Mouse (Mus musculus) urinary bladder, postnatal 25 days (tissue): ENCODE measurements around the gene Gm20458.

Experiments used
- DNase-seq: peaks from one replicate; pipeline ENCODE4 v3.0.0; 2022; ENCODE audit warnings: low spot score

Gm20458 gene

DNA sequence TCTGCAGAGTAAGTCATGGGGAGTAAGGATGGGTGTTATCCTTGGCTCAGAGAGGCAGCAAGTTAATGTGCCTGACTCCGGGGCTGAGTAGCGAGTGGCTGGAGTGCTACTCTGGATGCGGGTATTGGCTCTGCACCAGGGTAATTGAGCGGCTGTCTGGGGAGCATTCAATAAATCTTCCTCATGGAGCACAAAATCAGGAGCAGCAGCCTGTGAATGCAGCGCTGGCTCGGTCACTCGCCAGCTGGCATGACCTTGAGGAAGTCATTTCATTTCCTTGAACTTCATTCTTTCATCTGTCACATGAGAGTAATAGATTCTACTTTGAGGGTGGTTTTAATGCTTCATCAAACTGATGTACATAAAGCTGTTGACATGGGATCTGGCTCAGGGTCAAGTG lies 39.7 kb downstream of the Gm20458 start:
- DNase-seq, result no peak

DNA sequence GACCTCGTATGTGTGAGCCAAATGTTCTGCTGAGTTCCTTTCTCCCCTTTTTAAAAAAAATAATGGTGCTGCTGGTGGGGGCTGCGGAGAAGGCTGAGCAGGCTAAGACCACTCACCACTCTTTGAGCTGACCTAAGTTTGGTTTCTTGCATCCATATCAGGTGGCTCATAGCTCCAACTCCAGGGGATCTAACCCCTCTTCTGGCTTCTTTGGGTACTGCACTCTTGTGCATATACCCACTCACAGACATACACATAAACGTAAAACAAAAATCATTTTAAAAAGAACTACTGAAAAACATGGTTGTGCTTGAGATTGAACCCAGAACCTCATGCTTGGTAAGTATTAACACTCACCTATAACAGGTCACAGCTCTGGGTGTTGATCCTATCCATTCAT lies 44.2 kb downstream of the Gm20458 start:
- DNase-seq, result no peak

DNA sequence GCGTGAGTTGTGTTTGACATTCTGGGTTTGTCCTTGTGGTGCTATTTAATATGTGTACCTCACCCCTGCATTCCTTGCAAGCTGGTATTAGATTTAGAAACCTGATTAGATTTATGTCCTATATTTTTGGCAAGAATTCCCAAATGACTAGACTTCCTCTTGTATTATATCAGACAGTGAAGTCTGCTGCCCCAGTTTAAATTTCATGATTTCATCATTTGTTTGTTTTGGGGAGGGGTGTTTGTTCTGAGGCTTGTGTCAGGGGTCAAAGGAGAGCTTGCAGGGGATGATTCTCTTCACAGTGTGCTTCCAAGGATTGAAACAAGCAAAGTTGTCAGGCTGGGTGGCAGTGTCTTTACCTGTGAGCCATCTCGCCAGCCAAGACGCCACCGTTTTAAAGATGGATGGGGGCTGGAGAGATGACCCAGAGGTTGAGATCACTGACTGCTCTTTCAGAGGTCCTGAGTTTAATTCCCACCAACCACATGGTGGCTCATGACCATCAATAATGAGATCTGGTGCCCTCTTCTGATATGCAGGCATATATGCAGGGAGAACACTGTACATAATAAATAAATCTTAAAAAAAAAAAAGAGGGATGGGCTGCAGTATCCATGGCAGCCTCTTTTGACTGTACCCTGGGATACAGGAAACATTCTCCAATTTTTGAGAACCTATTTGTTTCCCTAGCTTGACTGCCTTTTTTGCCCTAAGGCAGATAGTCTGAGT lies 45.0 kb downstream of the Gm20458 start:
- DNase-seq, result no peak

DNA sequence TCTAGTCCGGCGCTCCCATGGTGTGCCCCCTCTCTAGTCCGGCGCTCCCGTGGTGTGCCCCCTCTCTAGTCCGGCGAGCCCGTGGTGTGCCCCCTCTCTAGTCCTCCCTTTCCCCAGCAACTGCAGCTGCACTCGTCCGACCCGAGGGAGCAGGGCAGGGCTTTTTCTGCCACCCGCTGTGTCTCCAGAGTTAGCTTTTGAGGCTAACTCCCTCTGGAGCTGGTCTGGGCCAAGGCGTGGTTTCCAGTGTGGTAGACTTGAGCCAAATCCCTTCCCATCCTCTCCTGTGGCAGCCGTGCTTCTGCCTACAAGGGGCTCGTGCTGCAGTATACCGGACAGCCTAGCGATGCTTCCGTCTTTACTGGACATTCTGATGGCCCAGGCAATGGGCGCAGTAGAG lies 47.0 kb downstream of the Gm20458 start:
- no peak for DNase-seq

DNA sequence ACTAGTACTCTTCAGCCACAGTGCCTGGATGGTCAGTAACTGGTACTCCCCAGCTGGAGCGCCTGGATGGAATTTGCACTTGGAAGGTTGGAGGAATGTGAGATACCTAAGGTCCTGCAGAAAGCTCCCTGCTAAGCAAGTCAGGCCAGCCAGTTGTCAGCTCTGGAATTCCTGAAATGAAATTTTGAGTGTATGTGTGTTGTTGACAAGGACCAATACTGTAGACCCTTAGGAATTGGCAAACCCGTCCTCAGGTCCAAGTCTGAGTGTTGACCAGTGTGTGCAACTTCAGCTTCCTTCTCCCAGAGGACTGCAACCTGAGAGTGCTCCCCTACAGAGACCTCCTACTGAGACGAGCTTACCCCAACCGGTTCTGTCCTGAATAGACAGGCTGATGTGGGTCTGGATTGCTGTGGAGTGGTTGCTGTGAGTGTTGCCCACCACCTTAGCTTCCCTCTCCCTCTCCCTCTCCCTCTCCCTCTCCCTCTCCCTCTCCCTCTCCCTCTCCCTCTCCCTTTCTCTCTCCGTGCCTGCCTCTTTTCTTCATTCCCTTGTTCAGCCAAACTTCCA lies 49.9 kb downstream of the Gm20458 start:
- no peak for DNase-seq

DNA sequence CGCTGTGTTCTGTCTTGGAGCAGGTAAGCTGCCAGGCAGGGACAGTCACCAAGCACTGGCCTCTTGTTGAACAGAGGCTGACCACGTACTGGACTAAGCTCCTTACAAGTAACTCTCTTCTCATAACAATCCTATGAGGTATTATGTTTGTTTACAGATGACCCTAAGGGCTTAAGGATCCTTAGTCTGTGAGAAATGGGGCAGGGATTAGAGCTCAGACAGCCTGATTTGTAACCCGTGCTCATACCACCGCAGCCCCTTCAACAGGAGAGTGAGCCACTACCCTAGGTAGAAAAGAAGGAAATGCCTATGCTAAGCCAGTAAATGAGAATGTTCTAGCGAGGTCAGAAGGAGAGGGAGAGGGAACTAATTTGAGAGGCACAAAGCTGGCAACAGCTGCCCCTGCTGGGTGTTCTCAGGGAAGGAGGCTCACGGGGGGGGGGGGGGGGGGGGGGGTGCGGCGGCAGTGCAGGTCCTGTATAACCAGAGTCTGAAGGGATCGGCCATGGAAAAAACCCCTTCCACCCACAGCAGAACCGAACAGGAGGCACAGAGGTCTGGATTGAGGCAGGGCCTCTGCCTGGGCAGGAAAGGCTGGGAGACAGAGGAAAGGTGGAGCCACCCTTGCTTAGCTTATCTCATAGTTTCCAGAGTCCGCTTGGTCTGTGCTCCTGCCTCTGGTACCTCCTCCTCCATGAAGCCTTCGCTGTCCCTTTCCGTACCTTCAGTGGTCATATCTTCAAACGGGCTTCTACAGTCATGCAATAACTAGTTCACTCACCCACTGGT lies 51.5 kb downstream of the Gm20458 start:
- DNase-seq, result no peak

DNA sequence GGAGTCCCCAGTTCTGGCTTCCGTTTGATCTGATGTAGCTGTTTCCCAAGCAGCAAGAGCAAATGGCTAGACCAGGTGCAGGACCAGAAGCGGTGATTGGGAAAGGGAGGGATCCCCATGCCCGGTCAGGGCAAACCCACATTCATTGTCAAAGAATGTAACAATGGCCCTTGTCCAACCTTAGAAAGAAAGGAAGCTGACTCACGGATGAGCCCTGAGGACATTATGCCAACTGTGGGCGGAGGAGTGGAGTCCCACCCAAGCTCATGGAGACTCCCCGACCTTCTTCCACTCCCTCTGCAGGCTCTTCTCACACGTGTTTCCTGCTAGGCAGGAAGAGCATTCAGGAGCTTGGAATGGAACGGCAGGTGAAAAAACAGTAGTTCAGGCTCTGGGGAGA lies 52.6 kb downstream of the Gm20458 start:
- peak; percentile 36 for DNase-seq

DNA sequence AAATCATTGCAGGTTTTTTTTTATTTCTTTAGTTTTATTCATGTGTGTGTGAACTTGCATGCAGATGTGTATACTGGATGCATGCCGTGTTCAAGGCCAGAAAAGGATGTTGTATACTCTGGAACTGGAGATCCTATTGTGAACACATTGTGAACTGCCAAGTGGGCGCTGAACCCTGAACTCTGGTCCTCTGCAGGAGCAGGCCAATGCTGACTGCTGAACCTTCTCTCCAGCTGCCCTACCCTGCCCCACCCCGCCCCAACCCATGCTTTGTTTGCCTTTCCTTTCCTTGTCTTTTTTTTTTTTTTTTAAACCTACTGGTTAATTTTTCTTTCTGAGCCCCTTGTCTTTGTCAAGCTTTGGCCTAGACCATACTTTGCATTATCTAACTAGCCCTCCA lies 54.1 kb downstream of the Gm20458 start:
- no peak for DNase-seq

DNA sequence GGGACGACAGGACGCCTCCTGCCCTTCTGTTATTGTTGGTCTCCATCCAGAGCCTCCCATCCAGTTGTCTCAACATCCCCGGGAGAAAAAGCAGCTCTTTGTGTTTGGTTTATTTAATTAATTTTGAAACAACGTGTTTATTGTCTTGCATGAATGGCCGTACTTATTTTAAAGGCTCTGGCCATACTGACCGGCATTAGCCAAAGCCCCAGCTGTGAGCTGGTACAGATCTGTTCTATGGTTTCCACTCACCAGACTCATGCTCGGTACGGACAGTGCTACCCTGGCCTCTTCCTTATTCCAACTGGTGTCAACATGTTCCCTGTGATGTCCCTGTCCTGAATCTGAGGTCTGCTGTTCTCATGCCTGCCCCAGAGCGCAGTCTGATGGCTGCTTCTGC lies 55.1 kb downstream of the Gm20458 start:
- DNase-seq, result no peak

DNA sequence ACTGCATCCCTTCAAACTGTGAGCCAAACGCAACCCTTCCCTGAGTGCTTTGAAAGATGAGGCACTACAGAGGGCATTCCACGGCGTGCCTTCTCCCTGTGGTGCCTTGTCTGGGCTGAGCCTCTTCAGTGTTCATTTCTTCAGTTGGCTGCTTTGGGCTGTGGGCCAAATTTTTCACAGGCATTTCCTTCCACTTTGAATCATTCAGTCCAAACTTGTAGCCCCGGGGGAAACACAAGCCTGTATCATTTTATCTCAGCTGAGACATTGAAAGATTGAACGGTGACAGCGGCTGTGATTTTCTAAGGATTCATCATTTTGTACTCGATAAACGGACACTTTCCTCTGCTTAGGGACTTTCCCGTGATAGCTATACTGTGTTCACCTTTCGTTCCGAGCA lies 55.8 kb downstream of the Gm20458 start:
- DNase-seq, result no peak

DNA sequence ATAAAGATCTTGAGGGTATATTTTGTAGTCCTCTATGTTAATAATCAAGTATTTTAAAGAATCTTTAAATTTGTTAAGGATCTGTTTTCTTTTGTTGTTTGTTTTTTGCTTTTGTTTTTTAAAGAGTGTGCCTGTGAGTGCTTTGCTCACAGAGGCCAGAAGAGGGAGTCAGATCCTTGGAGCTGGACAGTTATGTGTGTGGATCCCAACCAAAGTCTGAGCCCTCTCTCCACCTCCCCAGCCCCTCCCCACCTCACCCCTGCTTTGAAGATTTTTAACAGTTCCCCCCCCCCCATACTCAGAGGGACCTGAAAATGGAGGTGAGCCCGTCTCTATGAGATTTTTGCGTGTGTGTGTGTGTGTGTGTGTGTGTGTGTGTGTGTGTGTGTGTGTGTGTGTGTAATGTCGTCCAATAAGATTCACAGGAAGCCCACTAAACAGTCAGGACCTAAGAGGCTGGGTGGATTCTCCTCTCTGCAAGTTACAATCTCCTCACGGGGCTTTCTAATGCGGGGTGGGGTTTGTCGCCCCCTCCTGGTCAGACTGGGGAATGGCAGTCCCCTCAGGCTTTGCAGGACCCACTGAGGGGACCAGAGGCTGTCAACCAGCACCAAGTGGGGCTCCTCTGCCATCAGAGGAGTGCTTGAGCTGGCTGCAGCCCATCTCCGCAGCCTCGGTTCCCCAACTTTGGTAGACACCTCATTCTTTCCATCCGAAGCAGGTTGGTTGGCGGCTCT lies 56.9 kb downstream of the Gm20458 start:
- peak; percentile 66 for DNase-seq

DNA sequence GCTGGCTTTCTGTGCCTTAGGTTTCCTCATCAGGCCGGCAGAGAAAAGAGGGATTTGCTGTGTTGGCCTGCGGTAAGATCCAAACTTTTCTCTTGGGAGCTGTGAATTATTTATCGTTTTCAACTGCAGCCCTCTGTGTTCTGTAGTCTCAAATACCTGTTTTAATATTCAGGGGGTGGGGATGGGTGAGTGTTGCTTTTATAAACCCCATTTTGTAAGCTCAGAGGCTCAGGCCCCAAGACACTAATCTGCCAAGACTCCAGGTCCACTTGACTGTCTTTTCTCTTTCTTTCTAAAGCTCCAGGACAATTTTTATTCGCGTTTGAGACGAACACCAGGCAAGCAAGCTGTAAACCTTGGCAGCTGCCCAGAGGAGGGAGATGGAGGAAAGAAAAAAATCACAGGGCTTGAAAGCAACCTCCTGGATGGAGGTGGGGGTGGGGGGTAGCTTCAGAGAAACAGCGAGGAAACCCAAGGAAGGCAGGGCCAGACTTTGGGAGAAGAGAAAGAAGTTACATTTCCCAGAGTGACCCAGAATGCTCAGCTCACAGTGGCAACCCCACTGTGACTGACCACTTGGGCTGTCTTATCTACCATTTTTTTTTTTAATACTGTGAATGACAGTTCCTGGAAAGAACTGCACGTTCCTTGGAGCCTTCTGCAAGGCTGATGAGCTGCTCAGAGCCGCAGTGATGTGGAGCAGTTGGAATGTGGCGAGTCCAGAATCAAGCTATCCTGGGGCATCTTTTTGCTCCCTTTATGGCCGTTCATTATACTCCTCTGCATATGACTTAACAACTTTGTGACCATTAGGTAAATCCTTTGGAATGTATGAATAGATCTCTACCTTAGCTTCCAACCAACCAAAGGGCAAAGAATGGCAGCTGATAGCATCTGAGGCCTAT lies 57.8 kb downstream of the Gm20458 start:
- no peak for DNase-seq

DNA sequence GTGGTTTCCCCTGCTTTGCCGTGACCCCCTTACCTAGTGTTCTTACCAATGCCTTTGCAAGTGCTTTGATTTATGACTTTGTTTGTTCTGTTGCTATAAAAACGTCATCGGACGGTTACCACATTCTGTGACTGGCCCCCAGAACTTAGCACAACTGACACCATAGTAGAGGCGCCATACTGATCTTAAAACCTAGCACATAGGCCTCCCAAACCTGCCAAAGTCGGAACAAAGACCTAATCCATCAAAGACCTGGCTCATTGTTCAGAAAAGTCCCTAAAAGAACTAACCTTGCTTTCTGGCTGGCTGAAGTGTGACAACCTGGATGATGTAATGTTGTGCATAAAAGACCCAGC lies 58.4 kb downstream of the Gm20458 start:
- no peak for DNase-seq

DNA sequence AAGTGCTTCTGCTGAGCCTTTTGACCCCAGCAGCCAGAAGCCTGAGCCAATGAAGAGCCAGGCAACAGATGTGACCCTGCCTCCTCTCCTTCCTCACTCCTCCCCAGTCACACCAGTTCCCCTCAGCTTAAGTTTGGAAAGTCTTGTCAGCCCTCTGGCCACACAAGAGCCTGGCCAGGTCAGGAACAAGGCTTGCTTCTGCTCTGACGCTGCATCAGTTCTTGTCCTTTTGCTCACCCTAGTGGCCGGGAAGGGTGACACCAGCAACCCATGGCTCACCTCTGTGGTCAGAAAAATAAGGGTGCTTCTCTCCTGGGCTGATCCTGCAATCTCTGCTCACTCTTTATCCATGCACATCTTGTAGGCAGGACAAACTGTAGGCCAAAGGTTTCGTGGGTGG lies 60.0 kb downstream of the Gm20458 start:
- no peak for DNase-seq

DNA sequence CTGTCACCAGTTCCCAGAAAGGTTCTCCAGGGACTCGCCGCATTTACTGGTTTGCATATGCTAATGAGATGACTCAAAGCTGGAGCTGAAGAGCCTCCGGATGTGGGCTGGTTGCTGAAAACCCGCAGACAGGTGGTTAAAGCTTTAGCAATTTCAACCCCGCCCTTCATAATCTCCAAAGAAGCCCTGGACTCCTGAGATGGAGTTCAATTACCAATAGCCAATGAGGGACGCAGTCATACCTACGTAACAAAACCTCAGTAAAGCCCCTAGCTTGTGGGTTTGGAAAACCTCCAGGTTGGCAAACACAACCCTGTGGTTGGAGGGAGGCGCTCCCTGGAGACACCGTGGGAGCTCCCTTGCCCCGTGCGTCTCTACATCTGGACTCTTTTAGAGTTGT lies 61.1 kb downstream of the Gm20458 start:
- no peak for DNase-seq

DNA sequence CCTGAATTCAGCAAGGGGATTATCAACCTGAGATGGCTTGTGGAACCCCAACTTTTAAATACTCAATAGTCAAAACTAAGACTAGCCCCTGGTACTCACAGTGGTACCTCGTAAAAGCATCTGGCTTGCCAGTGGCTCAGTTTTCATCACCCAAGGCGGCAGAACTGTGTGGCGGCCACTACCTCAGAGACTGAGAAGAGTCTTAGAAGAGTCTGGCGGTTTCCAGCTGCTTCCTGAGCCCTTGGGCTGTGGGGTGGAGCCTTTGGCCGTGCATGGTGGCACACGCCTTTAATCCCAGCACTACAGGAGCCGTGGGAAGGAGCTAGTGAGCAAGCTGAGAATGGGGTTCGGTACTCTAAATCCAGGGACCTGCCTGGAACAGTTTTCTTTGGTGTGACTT lies 61.5 kb downstream of the Gm20458 start:
- no peak for DNase-seq

DNA sequence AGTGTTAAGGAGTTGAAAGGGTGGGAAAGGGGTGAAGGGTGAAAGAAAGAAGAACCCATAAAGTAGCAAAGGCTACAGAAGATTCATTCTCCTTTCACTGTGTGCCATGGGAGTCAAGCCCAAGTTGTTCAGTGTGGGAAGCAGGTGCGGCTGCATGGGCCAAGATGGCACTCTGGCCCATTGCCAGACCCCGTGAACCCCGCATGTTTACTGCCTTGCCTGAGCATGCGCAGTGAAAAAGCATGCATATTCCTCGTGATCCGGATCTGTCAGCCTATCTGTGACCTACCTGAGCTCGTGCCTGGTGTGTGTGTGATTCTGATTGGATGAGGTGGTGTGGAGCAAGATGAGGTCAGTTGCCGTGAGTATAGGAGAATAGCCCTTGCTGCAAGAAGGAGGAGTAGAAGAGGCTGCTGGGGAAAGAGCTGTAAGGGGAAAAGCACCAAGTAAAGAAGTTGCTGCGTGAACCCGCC lies 62.6 kb downstream of the Gm20458 start:
- DNase-seq, result no peak

DNA sequence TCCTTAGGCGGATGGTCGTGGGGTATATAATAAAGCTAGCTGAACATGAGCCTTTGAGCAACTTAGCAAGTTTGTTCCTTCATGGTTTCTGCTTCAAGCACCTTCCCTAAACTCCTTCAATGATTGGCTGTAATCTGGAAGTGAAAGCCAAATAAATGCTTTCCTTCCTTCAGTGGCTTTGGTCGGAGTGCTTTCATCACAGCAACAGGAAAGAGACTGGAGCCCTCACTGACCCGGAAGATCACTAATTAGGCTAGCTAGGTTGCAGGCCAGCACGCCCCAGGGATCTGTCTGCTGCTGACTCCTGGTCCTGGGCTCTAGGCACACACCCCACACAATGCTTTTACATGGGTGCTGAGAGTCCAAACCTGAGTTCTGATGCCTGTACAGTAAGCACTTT lies 67.8 kb downstream of the Gm20458 start:
- DNase-seq, result no peak

DNA sequence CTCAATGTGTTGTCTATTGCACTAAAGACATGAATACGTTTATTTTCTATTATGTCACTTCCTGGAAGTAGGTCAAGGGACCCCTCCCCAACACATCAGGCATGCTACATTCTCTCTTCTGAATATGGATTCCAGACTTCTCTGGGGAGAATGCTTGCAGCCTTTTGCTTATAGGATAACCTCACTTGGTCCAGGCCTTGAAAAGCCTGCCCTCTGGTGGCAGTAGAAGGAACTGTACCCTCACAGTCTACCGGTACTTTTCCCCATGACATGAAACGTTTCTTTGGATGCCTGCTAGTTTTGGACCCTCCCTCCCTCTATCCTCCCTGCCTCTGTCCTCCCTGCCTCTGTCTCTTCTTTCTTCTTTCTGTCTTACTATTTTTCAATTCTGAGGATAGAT lies 70.4 kb downstream of the Gm20458 start:
- DNase-seq, result peak; percentile 75

DNA sequence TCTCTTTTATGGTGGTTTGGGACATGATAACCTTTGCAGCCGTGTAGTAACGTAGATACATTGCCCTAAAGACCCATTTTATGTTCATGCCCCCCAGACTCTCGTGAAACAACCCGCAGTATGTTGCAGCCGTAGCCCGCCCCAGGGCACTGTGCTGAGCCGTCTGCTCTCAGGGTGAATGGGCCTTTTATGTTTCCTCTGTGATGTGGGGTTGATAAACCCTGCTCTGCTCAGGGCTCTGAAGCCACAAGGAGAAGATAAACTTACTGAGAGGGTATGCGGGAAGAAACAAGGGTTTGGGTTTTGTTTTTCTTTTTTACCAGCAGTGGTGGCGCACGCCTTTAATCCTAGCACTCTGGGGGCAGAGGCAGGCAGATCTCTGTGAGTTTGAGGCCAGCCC lies 73.5 kb downstream of the Gm20458 start:
- no peak for DNase-seq

DNA sequence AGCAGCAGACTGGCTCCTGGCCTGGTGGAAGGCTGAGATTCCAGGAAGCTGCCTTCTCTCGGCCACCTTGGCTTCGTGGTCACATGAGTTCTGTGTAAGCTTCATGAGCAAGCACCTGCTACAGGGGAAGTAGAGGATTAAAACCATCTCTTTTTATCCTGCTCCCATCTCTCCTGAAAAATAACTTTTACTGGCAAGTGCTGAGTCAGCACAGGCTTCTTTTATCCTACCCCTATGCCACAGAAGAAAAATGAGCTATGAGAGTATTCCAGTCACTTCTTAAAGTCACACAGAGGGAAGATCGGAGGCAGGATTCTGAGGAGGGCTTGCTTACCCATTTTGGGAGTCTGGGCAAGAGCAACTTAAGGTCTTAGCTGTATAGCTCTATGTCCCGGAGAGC lies 76.2 kb downstream of the Gm20458 start:
- DNase-seq, result no peak
